Mouse (Mus musculus) MN1 (cell line): ENCODE measurements around the gene 4632433K11Rik.
"Not testable (repeated sequence)": the region's sequence is repeated elsewhere in the genome, so short reads cannot be mapped to it uniquely, and the experiment has no call there.

Source experiments
- DNase-seq: peaks from one replicate; pipeline ENCODE4 v3.0.0-alpha.2; 2016; ENCODE audit warnings: low spot score

The 4632433K11Rik gene

DNA sequence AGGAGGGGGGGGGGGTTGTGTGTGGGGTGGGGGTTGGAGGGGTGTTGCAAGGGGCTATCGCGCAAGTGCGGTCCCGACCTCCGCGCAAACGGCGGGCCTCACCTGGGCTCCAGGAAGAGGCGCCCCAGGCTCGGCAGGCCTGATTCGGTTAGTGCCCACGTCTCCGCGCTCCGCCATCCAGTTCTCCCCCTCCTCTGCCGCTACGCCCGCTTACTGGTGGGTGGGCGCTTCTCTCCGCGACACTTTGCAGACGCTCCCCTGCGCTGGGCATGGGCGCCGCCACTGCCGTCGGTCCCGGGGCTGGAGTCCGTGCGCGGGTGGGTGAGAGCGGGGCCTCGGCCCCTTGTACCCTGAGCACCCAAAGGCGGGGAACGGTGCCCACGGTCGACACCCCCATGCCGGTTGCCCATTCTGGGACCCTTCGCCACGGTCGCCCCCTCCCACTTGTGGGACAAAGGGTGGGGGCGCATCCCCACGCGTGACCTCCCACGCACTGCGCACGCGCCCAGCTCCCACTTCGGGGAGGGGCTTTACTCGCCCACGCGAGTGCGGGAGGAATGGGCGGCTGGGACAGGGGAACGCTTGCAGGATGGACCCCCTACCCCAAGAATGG, 22.8 kb downstream of the 4632433K11Rik start:
- no peak for DNase-seq

DNA sequence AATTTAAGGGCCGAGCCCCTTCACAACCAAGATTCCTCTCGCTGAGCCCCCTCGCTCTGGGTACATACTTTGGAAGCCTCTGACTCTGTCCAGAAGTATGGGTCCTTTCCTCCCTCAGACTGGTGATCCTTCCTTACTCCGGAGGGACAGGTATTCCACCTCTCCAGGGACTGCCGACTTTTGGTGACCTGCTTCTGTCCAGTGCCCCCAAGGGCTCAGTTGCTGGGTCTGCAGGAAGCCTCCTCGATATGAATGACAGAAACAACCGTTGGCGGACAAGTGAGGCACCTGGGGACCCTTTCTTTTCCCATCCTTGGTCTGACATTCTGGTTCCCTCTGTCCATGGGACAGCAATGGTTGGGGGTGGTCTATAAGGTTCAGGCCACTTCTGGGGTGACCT, 23.5 kb downstream of the 4632433K11Rik start:
- no peak for DNase-seq

DNA sequence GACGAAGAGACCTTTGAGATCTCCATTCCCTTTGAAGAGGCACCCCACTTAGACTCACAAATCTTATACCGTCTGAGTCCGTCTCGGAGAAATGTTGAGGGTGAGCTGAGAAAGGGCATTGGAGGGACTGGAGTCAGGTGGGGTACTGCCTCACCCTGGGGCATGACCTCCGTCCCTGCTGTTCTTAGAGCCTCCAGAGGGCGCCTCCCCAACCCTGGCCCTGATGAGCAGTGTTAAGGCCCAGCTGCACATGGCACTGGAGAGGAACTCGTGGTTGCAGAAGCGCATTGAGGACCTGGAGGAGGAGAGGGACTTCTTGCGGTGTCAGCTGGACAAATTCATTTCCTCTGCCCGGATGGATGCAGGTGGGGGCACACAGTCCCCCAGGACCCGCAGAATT, 23.9 kb downstream of the 4632433K11Rik start:
- no peak for DNase-seq

DNA sequence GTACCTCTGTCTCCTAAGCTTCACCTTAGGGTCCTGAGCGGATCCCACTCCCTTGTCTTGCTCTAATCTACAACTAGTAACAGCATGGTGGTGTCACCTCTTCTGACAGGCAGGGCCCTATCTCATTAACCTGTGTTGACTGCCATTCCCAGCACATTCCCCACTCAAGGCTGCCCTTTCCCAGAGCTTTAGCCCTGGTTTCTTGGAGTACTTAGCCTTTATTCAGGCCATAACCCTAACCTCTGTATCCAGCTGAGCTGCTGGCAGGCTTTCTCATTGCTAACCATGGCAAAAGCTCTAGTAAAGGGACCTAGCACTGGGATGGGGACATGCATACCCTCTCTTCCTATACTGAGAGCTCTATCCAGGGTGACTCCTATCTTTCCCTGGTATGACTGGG, 24.7 kb downstream of the 4632433K11Rik start:
- DNase-seq: no peak

DNA sequence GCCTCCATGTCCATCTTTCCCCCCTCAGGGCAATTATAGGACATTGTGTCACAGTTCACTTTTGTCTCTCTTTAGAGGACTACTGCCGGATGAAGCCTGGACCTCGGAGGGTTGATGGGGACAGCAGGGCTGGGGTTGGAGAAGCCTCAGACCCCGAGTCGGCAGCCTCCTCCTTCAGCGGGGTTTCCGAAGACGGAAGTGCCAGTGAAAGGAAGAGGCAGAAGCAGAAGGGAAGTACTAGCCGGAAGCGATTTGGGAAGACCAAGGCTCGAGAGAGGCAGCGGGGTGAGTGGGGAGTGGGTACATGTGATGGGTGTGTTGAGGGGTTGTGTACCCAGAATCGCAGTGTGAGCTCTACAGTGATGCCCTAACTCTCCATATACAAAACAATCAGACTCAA, 25.5 kb downstream of the 4632433K11Rik start:
- no peak for DNase-seq

DNA sequence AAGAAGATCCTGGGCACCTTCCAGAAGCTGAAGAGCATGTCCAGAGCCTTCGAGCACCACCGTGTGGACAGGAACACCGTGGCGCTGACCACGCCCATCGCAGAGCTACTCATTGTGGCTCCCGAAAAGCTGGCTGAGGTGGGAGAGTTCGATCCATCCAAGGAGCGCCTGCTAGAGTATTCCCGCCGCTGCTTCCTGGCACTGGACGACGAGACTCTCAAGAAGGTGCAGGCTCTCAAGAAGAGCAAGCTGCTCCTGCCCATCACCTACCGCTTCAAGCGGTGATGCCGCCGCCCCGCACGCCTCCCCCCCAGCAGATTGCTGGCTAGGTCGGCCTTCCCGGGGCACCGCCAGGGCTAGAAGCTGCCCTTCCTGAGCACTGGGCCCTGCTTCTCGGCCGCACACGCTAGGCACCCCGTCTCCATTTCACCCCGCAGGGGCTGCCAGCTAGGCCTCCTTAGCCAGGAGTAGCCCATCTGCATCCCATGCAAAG, 26.4 kb downstream of the 4632433K11Rik start:
- peak; percentile 90 for DNase-seq

DNA sequence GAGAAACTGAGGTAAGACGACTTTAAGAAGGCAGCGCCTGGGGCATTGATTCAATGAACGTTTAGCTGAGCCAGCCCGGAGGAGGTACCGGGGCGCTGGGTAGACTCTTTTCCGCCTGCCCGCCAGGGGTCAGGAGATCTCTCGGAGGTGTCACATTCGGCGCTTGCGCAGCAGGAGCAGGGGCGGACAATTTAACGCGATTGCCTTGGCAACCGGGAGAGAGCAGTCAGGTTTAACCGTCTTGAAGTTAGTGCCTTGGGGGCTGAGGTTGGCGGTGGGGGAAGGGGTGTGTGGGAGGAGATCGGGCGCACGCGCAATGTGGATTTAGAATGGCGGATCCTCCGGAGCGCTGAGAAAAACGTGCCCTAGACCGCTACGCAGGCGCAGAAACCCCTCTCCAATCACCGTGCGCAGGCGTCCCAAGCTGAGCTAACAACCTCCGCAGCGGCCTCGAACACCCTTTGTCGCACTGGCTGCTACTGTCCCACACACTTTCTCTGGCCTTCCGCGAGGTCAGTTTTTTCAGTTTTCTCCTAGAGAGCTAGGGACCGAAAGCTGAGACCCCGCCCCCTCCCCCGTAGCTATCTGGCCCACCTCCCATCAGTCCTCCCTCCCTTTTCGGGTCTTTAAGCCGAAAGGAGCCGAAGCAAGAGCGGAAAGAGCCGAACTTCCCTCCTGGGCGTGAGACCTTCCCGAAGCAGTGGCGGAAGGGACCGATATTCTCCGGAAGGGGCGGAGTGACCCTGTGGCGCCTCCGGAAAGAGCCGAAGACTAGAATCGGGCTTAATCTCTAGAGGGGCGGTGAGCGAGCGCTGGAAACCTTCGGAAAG, 27.2 kb downstream of the 4632433K11Rik start:
- DNase-seq: peak; percentile 98

DNA sequence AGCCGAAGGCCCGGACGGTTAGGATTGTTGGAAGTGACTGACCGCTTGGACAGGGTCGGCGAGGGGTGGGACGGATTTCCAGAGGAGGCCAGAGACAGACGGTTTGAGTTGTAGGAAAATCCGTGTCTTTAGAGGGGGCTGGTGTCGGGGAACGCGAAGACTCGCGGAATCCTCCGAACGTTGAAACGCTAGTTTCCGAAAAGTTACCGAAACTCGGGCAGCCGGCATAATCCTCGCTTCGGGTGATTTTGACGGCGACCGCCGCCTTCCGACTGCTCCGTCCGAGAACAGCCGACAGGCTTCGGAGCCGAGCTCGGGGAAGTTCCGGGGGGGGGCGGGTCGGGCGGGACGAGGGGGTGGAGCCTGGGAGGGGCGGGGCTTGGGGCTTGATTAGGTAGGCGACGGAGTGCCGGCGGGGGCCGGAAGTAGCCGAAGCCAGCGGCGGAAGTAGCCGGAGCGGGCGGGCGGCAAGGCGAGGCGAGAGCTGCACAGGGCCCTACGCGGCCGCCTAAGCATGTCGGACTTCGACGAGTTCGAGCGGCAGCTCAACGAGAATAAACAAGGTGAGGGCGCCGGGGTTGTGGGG, 27.9 kb downstream of the 4632433K11Rik start, which contains the start of gene U2af2:
Gene U2af2 (plus strand): TSS at position 370 of the 586 bp plus-strand sequence.
- DNase-seq: peak; percentile 90

DNA sequence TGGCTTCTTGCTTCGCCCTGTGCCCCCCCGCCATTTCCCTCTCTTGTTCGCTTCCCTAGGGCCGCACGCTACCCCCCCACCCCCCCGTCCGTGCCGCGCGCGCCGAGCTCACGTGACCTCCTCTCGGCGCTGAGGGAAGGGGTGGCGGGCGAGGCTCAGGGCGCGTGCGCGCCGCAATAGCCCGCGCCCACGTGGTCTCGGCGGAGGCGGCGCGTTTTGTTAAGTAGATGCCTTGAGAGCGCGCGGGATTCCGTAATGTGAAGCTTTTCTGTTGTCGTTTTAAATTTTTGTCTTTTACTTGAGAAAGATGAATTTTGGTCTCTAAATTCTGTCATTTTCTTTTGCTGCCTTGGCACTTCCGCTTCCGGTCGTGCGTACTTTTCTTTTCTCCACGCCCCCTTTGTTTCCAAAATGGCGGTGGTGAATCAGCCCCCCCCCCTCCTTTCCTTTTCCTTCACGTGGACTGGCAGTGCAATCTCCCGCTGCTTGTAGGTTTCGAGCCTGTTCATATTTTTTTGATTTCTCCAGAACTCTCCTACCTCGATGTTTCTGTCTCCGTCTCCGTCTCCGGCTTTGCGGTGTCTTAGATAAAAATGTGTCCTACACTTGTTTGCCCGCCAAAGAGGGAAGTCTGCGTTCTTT, 28.6 kb downstream of the 4632433K11Rik start:
- peak; percentile 83 for DNase-seq

DNA sequence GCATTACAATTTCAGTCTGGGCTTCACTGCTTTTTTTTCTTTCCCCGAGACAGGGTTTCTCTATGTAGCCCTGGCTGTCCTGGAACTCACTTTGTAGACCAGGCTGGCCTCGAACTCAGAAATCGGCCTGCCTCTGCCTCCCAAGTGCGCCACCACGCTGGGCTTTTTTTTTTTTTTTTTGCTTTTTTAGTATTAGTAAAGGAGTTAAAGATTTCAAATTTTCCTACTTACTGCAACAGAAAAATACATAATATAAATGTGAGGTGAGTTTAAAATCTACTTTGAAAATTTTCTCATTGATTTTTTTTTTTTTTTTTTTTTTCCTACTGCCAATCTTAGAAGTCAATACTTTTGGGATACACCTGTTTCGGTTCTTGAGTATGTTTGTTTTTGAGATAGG, 31.0 kb downstream of the 4632433K11Rik start:
- no peak for DNase-seq

DNA sequence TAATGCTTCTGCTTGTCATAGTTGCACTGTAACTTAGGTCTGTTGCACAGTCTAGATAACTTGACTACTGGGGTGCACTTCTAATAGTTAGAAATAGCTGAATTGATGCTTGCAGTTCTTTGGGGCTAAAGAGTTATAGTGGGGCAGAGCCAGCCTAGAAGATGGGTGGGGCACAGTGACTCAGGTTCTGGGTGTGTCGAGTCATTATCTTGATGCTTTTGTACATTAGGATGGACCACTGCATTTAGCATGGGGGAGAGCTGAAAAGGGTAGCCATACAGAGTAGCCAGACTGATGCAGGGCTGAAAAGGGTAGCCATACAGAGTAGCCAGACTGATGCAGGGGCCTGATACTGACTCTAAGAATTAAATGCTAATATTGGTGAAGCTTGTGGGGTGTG, 39.7 kb downstream of the 4632433K11Rik start:
- DNase-seq: no peak

DNA sequence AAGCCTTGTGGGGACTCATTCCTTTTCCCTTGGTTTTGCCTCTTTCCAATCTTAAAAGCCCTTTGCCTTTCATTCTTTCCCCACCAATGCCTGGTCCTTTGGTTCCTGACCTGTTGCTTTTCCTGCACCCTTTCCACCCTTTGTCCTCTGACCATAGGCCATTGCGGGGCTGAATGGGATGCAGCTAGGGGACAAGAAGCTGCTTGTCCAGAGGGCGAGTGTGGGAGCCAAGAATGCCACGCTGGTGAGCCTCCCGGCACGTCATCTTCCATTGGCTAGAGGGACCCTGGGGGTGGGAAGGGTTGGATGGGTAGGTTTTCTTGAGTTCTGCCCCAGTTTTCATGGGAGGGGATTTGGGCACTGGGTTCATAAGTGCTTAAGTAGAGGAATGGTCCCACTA, 41.1 kb downstream of the 4632433K11Rik start:
- no peak for DNase-seq

DNA sequence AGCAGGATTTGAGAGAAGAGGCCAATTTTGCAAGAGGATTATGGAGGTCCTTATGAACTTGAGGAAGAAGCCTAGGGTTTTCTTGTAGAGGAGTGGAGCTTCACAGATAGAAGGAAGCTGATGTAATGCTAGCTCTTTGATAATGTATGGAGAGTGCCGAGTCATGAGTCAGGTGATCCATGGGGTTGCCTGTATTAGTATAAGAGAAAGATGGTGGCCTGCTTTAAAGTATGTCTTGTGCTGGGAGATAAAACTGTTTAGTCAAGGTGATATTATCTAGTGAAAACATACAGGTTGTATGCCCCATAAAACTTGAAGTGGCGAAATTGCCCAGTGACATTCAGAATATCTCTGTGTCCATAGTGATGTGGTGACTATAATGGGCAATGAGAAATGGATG, 43.0 kb downstream of the 4632433K11Rik start:
- no peak for DNase-seq

DNA sequence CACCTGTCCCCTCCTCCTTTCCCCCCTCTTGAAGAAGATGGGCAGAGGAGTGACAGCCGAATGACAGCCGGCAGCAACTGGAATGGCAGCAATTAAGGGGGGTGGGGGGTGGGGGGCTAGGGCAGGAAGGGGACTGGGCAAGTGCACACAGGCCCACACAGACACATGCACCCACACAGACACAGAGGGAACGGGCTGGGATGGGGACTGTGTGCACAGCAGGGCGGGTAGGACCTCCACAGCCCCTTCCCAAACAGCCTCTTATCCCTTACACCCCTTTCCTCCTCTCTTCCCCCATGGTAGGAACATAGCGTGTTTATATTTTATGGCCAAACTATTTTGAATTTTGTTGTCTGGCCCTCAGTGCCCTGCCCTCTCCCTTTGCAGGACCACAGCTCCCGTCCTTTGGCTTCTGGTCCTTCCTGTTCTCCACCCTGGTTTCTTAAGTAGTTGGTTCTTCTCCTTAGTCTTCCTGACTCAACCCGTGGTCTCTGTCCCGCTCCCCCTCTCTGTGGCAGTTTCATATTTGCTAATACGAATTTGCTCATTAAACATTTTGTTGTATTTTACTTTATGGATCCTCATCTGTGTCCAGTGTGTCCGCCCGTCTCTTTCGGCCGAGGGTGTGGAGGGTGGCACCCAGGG, 45.6 kb downstream of the 4632433K11Rik start:
- not testable (repeated sequence) for DNase-seq

DNA sequence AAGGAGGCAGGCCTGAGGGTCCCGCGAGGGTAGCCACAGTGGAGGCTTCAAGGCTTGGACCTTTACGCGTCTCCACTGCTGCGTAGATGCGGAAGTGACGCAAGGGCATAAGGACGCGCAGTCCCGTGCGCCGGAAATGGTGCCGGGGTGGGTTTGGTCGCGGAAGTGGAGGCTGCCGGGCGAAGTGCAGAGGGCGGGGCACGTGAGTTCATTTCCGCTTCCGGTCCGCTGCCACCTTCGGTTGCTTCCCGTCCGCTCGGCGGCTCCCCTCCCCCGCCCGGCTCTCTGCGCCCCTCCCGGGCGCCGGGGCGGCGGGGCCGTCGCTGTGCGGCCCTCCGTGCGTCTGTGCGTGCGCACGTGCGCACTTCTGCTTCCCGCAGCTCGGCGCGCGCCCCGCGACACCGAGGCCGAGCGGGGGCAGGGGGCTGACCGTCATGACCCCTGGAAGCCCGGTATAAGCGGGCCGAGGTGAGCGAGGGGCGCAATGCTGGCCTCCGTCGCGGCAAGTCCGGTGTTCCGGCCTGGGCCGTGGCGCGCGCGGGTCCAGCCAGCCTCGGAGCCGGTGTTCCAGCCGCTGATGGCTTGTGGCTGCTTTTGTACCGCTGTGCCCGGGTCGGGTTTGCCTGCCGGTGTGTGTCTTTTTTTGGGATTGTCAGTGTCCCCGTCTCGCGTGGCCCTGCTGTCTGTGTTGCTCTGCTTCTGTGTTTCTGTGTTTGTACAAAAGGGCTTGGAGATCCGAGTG, 46.3 kb downstream of the 4632433K11Rik start, which contains the start of gene Epn1:
Gene Epn1 (plus strand): TSS at position 226 of the 742 bp plus-strand sequence.
- DNase-seq: peak; percentile 95

DNA sequence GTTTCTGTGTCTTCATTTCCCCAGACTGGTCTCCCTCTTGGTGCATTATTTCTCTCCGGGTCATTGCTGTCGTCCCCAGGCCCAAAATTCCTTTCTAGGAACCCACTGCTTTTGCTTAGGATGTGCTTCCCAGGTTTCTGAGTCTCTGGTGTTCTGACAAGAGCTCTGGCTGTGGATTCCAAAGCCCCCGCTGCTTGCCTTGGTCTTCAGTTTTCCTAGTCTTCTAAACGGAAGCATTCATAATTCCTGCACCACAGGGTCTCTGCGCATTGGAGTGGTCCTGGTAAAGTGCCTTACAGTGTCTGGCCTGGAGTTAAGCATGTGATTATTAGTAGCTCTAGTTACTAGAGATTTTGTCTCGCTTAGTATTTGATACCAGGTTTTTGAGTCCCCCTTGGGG, 46.9 kb downstream of the 4632433K11Rik start:
- no peak for DNase-seq

DNA sequence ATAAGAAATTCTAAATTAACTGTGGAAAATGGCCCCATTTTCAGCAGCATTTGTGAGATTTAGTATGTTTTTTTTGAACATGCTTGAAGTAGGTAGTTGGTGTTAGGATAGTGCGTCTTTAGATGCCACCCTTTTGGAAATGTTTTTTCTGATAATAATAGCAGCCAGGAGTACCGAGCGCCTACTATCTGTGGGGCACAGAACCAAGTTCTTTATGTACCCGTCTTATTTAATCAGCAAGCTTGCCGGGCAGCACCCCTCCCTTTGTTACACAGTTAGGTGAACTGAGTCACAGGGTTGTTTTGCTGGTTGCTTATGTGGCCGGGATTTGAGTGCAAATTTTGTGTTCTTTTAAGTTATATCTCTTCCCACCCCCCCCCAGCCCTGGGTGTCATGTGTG, 47.3 kb downstream of the 4632433K11Rik start:
- DNase-seq: no peak

DNA sequence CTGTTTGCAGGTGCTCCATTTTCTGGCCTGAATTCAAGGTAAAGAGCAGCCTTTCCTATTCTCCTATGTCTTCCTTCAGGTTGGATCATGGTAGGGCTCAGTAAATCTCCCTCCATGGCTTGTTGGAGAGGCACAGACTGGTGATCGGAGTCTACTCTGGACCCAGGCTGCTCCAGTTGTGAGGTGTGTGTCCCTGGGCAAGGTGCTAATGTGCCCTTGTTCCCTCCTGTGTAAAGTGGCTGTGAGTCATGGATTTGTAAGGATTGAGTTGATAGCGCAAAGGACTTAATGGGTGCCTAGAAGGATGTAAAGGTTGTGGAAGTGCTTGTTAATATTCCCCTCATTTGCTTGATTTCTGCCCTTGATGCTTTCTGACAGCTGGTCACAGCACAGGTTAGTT, 48.0 kb downstream of the 4632433K11Rik start:
- DNase-seq: no peak

DNA sequence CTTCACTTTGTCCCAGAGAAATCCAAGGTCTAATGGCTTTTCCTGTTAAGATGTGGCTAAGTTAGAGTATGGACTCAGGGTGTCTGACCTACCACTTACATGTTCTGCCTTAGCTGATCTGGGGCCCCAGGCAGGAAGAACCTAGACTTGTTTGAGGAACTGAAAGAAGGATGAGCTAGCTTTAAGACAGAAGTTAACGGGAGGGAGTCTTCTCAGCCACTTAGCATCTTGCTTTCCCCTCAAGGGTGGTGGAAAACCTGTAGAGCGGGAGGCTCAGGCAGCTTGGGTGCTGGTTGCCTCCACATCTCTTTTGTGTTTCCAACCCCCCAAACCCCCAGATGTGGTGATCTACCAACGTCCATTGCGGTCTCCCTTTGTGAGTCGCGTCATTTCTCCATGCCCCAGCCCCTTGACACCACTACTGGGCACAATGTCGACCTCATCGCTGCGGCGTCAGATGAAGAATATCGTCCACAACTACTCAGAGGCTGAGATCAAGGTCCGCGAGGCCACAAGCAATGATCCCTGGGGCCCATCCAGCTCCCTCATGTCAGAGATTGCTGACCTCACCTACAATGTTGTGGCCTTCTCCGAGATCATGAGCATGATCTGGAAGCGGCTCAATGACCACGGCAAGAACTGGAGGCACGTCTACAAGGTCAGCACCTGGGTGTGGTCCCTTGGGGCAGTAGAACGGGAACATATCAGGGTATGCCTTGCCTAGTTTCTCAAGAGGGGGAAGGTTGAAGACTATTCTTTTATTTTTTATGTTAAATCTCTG, 49.6 kb downstream of the 4632433K11Rik start:
- no peak for DNase-seq
